Mouse (Mus musculus) thymus, adult 2 months (tissue): ENCODE results near the gene Slc2a12.

Source experiments
- CTCF ChIP-seq: fragments of 200-500 bp; IDR thresholded peaks from 2 replicates; pipeline ENCODE4 v1.5.1; 2012; ENCODE audit warnings: mild to moderate bottlenecking, control low read depth, low read length, moderate library complexity, borderline replicate concordance; ENCODE audit not compliant: control insufficient read depth, poor library complexity, insufficient read depth; ENCODE audit errors: extremely low read depth
- POLR2A ChIP-seq: fragments of 200-500 bp; IDR thresholded peaks from 2 replicates; pipeline ENCODE4 v1.6.1; 2012; ENCODE audit warnings: mild to moderate bottlenecking, low read length, control low read depth, moderate library complexity; ENCODE audit not compliant: control insufficient read depth, poor library complexity, insufficient read depth; ENCODE audit errors: extremely low read depth

DNA sequence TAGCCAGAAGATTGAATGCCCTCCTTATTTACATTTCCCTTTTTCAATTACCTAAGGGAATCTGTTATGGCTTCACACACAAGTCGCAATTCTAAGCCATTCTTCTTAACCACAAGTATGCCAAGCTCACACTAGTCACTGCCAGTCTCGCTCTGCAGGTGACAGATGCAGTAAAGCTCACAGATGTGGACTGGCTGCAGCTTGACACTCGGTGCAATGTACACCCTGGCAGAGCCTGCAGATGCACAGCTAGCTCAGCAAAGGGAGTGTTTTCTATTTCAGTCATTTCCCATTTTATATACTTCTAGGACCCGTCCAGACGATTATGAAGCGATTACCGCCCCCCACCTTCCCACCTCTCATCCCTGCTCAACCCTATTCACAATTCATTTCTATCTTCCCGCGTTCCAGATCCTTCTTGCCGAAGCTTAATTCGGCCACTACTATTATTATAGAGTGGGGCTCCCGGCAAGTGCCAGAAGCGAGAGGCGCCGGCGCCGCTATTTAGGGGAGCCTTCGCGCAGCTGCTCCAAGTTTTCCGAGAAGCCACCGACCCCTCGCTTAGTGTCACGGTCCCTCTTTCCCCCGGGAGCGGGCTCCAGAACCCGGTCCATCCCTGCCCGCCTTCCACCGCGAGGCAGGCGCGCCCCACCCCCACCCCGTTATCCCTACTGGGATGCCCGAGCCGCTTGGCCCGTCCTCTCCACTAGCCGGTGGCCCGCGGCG is 85.6 kb downstream of the Slc2a12 start:
- no peak for TF ChIP-seq POLR2A
- TF ChIP-seq CTCF, result no peak
